Mouse (Mus musculus) fat pad, adult 2 months (tissue): ENCODE results near the gene AI854703.
"Not testable (repeated sequence)": the region's sequence is repeated elsewhere in the genome, so short reads cannot be mapped to it uniquely, and the experiment has no call there.

Experiments used
- DNase-seq: peaks from one replicate; pipeline ENCODE4 v3.0.0-alpha.2; 2011; ENCODE audit warnings: low read depth, low spot score; ENCODE audit errors: extremely low read depth

Gene AI854703

GRCm38 (mm10) chr6:48613464-48613863 lies 13.1 kb upstream of the AI854703 start:
- no peak for DNase-seq

- DNase-seq: no peak
Measured at GRCm38 (mm10) chr6:48614756-48615155, 11.8 kb upstream of the AI854703 start.

- no peak for DNase-seq
Measured at GRCm38 (mm10) chr6:48620031-48620430, 6.5 kb upstream of the AI854703 start.

GRCm38 (mm10) chr6:48622186-48622843 lies 4.2 kb upstream of the AI854703 start:
- not testable (repeated sequence) for DNase-seq

- DNase-seq: no peak
Measured at GRCm38 (mm10) chr6:48623460-48623859, 3.1 kb upstream of the AI854703 start.

- no peak for DNase-seq
Measured at GRCm38 (mm10) chr6:48626984-48627383, 420 bp downstream of the AI854703 start.

- no peak for DNase-seq
Measured at GRCm38 (mm10) chr6:48627511-48627924, 954 bp downstream of the AI854703 start.

GRCm38 (mm10) chr6:48628377-48628776 lies 1.8 kb downstream of the AI854703 start:
- no peak for DNase-seq

GRCm38 (mm10) chr6:48628808-48629660 lies 2.5 kb downstream of the AI854703 start:
- DNase-seq: no peak

GRCm38 (mm10) chr6:48629661-48630034 lies 3.1 kb downstream of the AI854703 start:
- DNase-seq: no peak

- no peak for DNase-seq
Measured at GRCm38 (mm10) chr6:48630831-48631230, 4.3 kb downstream of the AI854703 start.

- no peak for DNase-seq
Measured at GRCm38 (mm10) chr6:48635105-48635504, 8.5 kb downstream of the AI854703 start.

- no peak for DNase-seq
Measured at GRCm38 (mm10) chr6:48636515-48636914, 10.0 kb downstream of the AI854703 start.

- DNase-seq: no peak
Measured at GRCm38 (mm10) chr6:48637811-48638500, 11.4 kb downstream of the AI854703 start.

- no peak for DNase-seq
Measured at GRCm38 (mm10) chr6:48638553-48638952, 12.0 kb downstream of the AI854703 start.

- DNase-seq: no peak
Measured at GRCm38 (mm10) chr6:48641391-48641790, 14.8 kb downstream of the AI854703 start.

GRCm38 (mm10) chr6:48642764-48643292 lies 16.3 kb downstream of the AI854703 start:
- no peak for DNase-seq

- no peak for DNase-seq
Measured at GRCm38 (mm10) chr6:48645660-48646308, 19.2 kb downstream of the AI854703 start.

- DNase-seq: no peak
Measured at GRCm38 (mm10) chr6:48646309-48646690, 19.7 kb downstream of the AI854703 start.

- DNase-seq: no peak
Measured at GRCm38 (mm10) chr6:48646995-48647394, 20.4 kb downstream of the AI854703 start, which contains the start of gene Gimap8. Gimap8 (plus strand) TSS chr6:48647234.

- no peak for DNase-seq
Measured at GRCm38 (mm10) chr6:48647611-48648010, 21.0 kb downstream of the AI854703 start.
